Mouse (Mus musculus): ENCODE results near the gene Tnpo1. TPM values are rescaled to one million over a fixed set of nuclear protein-coding genes. Genes with fewer than 3 reads are reported as not detected.
"Not testable (repeated sequence)": the region's sequence is repeated elsewhere in the genome, so short reads cannot be mapped to it uniquely, and the experiment has no call there.

Tnpo1 gene
- polyA plus RNA-seq, 1 experiment from 2014 or later, result 76.8 TPM

DNA sequence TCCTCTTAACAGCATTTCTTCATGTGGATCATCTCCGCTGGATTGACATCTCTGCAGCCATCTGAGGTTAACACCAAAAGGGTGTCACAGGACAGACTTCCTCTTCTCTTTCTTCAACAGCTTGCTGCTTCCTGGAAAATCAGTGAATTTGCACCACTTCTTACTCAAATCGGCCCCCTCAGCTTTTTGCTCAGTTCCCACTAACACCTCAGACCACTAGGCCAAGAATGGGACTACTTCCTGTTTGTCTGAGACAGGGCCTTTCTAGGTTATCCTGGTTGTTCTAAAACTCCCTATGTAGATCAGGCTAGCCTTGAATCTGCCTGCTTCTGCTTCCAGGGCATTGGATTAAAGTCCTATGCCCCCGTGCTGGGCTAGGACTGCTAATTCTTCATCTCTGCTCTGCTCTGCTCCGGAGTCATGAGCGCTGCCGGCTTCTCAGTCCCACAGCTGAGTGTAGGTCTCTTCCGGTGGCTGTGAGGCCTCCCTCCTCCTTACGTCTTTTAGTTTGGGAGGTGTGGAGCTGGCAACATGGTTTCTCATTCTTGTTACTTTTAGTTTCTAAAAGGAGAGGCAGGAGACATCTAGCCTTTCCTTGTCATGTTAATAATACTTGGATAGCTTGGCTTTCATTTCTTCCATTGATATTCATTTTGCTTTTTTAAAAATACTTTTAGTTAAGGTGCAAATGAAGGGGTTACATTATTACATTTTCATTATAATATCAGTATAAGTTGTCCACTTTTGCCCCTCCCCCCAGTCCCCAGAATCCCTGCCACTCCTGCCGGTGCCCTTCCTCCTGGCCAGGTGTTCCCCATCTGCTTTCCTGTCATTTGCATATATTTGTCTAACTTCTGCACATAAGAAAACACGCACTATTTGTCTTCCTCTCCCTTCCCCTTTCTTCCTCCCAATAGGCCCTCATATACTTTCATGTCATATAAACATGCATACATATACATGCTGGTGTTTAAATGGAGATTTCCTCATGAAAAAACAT is 93.4 kb downstream of the Tnpo1 start:
- no peaks in the 10 kb centered on the region for H3K4me1 ChIP-seq (ENCODE audit: control insufficient read depth, insufficient read depth, low read length)
- WGBS, result 78% methylated on average over 10 of the region's 10 CpGs
- no peak for ATAC-seq (ENCODE audit: low FRiP score, low TSS enrichment)
- no peak overlapping the region for H3K27ac ChIP-seq (ENCODE audit: low read depth, low read length)
- no peaks in the 10 kb centered on the region for H3K9me3 ChIP-seq (ENCODE audit: control insufficient read depth, low read length)
- H3K4me3 ChIP-seq (ENCODE audit: low read length), result no peak overlapping the region
- H3K36me3 ChIP-seq (ENCODE audit: control insufficient read depth, insufficient read depth, low read length), result no peaks in the 10 kb centered on the region
- H3K27me3 ChIP-seq (ENCODE audit: control insufficient read depth, insufficient read depth, low read length), result no peaks in the 10 kb centered on the region
- H3K4me2 ChIP-seq (replicated peaks; ENCODE audit: low read depth, low read length), result no peak overlapping the region
- H3K9ac ChIP-seq (ENCODE audit: low read depth, low read length), result no peak overlapping the region

DNA sequence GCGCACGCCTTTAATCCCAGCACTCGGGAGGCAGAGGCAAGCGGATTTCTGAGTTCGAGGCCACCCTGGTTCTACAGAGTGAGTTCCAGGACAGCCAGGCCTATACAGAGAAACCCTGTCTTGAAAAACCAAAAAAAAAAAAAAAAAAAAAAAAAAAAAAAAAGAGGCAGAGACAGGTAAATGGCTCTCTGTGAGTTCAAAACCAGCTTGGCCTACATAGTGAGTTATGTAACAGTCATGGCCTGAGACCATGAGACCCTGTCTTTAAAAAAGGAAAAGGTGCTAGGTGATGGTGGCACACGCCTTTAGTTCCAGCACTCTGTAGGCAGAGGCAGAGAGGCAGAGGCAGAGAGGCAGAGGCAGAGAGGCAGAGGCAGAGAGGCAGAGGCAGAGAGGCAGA is 97.2 kb downstream of the Tnpo1 start:
- H3K4me2 ChIP-seq (replicated peaks; ENCODE audit: low read depth, low read length); H3K4me3 ChIP-seq (ENCODE audit: low read length); ATAC-seq (ENCODE audit: low FRiP score, low TSS enrichment); H3K4me1 ChIP-seq (ENCODE audit: control insufficient read depth, insufficient read depth, low read length); H3K27me3 ChIP-seq (ENCODE audit: control insufficient read depth, insufficient read depth, low read length); H3K36me3 ChIP-seq (ENCODE audit: control insufficient read depth, insufficient read depth, low read length); H3K9me3 ChIP-seq (ENCODE audit: control insufficient read depth, low read length); H3K9ac ChIP-seq (ENCODE audit: low read depth, low read length); H3K27ac ChIP-seq (ENCODE audit: low read depth, low read length): not testable (repeated sequence)
- WGBS, result 96% methylated on average over 6 of the region's 6 CpGs

DNA sequence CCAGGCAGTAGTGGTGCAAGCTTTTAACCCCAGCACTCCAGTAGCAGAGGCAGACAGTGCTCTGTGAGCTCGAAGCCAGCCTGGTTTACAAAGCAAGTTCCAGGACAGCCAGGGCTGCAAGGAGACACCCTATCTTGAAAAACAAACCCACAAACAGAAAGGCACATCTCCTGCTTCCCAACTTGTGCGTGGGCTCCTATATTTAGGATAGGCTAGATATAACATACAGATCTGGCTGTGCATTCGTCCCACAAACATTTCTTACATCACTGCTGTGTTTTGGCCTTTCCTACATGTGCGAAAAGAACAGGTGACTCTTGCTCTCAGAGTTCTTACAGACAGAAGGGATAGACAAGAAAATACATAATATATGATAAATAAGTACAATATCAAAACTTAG is 100.6 kb downstream of the Tnpo1 start:
- ATAC-seq (ENCODE audit: low FRiP score, low TSS enrichment), result no peak
- 86% methylated on average over 4 of the region's 4 CpGs for WGBS

DNA sequence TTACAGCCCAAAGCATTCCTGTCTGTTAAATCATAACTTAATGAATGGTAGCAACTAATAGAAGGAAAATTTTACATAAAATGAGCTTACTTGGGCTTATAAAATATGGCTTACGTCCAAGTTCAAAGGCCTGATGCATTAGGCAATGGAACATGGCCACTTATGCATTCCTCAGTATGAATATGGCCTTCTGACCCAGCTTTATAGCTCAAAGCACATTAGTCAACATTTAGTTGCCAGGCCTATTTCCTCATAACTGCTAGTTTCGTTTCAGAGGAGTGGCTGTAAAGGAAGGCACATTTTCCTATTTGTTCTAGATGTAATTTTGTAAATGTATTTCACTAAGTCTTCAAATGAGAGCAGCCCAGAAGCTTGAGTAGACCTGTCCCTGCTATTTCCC is 107.1 kb downstream of the Tnpo1 start:
- Histone ChIP-seq H3K9me3 (ENCODE audit: control insufficient read depth, low read length) (no peaks in the 10 kb centered on the region), H3K4me3 (ENCODE audit: low read length) (no peak overlapping the region), H3K4me1 (ENCODE audit: control insufficient read depth, insufficient read depth, low read length) (0 out of 2 replicates have a peak, but pooled peaks cover 5% of the 10 kb centered on the region), H3K4me2 (replicated peaks; ENCODE audit: low read depth, low read length) (no peak overlapping the region), H3K9ac (ENCODE audit: low read depth, low read length) (no peak overlapping the region), H3K36me3 (ENCODE audit: control insufficient read depth, insufficient read depth, low read length) (no peaks in the 10 kb centered on the region), H3K27me3 (ENCODE audit: control insufficient read depth, insufficient read depth, low read length) (no peaks in the 10 kb centered on the region), H3K27ac (ENCODE audit: low read depth, low read length) (0 out of 2 replicates have a peak overlapping the region, but pooled peaks have one; percentile 26)
- ATAC-seq (ENCODE audit: low FRiP score, low TSS enrichment), result no peak
- 69% methylated on average over 2 of the region's 2 CpGs for WGBS

More for the DNA sequence above, 100.6 kb downstream of the Tnpo1 start:
- Histone ChIP-seq H3K27me3 (ENCODE audit: control insufficient read depth, insufficient read depth, low read length) (no peaks in the 10 kb centered on the region), H3K4me2 (replicated peaks; ENCODE audit: low read depth, low read length) (no peak overlapping the region), H3K27ac (ENCODE audit: low read depth, low read length) (no peak overlapping the region), H3K9ac (ENCODE audit: low read depth, low read length) (no peak overlapping the region), H3K4me1 (ENCODE audit: control insufficient read depth, insufficient read depth, low read length) (no peaks in the 10 kb centered on the region), H3K9me3 (ENCODE audit: control insufficient read depth, low read length) (no peaks in the 10 kb centered on the region), H3K4me3 (ENCODE audit: low read length) (no peak overlapping the region), H3K36me3 (ENCODE audit: control insufficient read depth, insufficient read depth, low read length) (no peaks in the 10 kb centered on the region)

DNA sequence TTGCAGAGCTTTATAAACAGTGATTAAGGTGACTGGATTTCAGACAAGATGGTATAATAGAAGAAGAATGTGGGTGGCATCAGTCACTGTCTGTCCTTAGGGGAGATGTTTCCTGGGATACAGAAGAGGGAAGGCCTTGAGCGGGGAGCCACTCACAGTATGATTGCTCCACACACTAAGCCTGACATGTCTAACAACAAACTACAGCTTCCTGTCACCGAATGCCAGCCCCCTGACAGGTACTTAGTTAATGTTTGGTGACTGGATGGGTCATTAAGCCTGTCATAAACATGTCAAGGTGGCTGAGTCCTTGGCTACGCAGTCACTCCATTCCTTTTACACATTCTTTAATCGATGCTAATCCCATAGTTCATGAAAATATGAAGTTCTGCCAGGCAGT is 108.0 kb downstream of the Tnpo1 start:
- no peak overlapping the region for H3K4me2 ChIP-seq (replicated peaks; ENCODE audit: low read depth, low read length)
- H3K9me3 ChIP-seq (ENCODE audit: control insufficient read depth, low read length), result no peaks in the 10 kb centered on the region
- H3K4me3 ChIP-seq (ENCODE audit: low read length), result no peak overlapping the region
- no peak for ATAC-seq (ENCODE audit: low FRiP score, low TSS enrichment)
- WGBS, result 51% methylated on average over 4 of the region's 4 CpGs
- H3K9ac ChIP-seq (ENCODE audit: low read depth, low read length), result no peak overlapping the region
- no peaks in the 10 kb centered on the region for H3K27me3 ChIP-seq (ENCODE audit: control insufficient read depth, insufficient read depth, low read length)
- 0 out of 2 replicates have a peak, but pooled peaks cover 9% of the 10 kb centered on the region for H3K4me1 ChIP-seq (ENCODE audit: control insufficient read depth, insufficient read depth, low read length)
- H3K36me3 ChIP-seq (ENCODE audit: control insufficient read depth, insufficient read depth, low read length), result no peaks in the 10 kb centered on the region
- H3K27ac ChIP-seq (ENCODE audit: low read depth, low read length), result no peak overlapping the region

DNA sequence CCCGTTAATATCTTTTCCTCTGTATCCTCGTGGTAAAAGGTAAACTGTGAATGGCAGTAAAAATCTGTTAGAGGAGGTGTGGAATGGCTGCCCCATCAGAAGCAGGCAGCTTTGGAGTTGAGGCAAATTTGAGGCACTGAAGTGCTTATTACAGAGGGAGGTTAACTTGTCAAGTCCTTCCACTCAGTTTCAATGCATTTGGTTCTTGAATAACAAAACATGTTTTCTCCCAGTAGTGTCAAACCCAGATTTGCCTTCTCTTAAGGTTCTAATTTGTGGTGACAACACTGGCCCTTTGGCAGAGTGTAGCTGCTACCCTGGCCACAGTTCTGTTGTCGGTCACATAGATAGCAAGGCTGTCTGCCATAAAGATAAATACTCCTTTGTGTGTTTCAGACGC is 108.4 kb downstream of the Tnpo1 start:
- Histone ChIP-seq H3K4me3 (ENCODE audit: low read length) (no peak overlapping the region), H3K27ac (ENCODE audit: low read depth, low read length) (no peak overlapping the region), H3K9me3 (ENCODE audit: control insufficient read depth, low read length) (no peaks in the 10 kb centered on the region), H3K36me3 (ENCODE audit: control insufficient read depth, insufficient read depth, low read length) (no peaks in the 10 kb centered on the region), H3K9ac (ENCODE audit: low read depth, low read length) (no peak overlapping the region), H3K4me2 (replicated peaks; ENCODE audit: low read depth, low read length) (no peak overlapping the region), H3K27me3 (ENCODE audit: control insufficient read depth, insufficient read depth, low read length) (no peaks in the 10 kb centered on the region), H3K4me1 (ENCODE audit: control insufficient read depth, insufficient read depth, low read length) (0 out of 2 replicates have a peak, but pooled peaks cover 9% of the 10 kb centered on the region)
- WGBS, result 41% methylated on average over 4 of the region's 4 CpGs
- no peak for ATAC-seq (ENCODE audit: low FRiP score, low TSS enrichment)

DNA sequence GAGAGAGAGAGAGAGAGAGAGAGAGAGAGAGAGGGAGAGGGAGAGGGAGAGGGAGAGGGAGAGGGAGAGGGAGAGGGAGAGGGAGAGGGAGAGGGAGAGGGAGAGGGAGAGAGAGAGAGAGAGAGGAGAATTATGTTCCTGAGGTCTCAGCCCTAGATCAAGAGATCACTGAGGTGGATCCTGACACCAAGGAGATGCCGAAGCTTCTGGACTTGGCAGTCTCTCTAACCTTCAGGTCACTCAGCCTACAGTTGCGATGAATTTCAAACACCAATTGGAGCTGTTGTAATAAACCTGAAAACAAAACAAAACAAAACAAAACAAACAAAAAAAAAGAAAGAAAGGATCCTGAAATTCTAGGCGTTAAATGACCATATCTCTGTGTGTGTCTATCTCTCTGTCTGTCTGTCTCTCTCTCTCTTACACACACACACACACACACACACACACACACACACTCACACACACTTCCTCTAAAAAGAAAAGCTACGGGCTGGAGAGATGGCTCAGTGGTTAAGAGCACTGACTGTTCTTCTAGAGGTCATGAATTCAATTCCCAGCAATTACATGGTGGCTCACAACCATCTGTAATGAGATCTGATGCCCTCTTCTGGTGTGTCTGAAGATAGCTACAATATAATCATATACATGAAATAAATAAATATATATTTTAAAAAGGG is 109.1 kb downstream of the Tnpo1 start:
- not testable (repeated sequence) for H3K36me3 ChIP-seq (ENCODE audit: control insufficient read depth, insufficient read depth, low read length); ATAC-seq (ENCODE audit: low FRiP score, low TSS enrichment); H3K27me3 ChIP-seq (ENCODE audit: control insufficient read depth, insufficient read depth, low read length); H3K9me3 ChIP-seq (ENCODE audit: control insufficient read depth, low read length); H3K4me2 ChIP-seq (replicated peaks; ENCODE audit: low read depth, low read length); H3K9ac ChIP-seq (ENCODE audit: low read depth, low read length); H3K4me3 ChIP-seq (ENCODE audit: low read length); H3K4me1 ChIP-seq (ENCODE audit: control insufficient read depth, insufficient read depth, low read length); H3K27ac ChIP-seq (ENCODE audit: low read depth, low read length)
- 60% methylated on average over 4 of the region's 4 CpGs for WGBS

DNA sequence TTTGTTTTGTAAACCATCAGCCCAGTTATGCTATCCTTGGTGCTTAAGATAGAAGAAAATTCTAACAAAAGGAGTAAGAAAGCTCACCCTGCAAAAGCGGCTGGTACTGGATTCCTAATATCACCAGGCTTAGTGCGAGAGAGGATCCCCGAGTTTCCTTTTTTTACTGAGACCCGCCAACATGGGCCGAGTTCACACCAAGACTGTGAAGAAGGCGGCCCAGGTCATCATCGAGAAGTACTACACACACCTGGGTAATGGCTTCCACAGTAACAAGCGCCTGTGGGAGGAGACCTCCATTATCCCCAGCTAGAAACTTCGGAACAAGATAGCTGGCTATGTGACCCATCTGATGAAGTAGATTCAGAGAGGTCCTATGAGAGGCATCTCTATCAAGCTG is 109.6 kb downstream of the Tnpo1 start:
- WGBS, result 75% methylated on average over 9 of the region's 9 CpGs
- no peak overlapping the region for H3K9ac ChIP-seq (ENCODE audit: low read depth, low read length)
- no peak overlapping the region for H3K4me2 ChIP-seq (replicated peaks; ENCODE audit: low read depth, low read length)
- no peaks in the 10 kb centered on the region for H3K27me3 ChIP-seq (ENCODE audit: control insufficient read depth, insufficient read depth, low read length)
- H3K4me1 ChIP-seq (ENCODE audit: control insufficient read depth, insufficient read depth, low read length), result 0 out of 2 replicates have a peak, but pooled peaks cover 9% of the 10 kb centered on the region
- no peak overlapping the region for H3K4me3 ChIP-seq (ENCODE audit: low read length)
- no peaks in the 10 kb centered on the region for H3K9me3 ChIP-seq (ENCODE audit: control insufficient read depth, low read length)
- no peak overlapping the region for H3K27ac ChIP-seq (ENCODE audit: low read depth, low read length)
- H3K36me3 ChIP-seq (ENCODE audit: control insufficient read depth, insufficient read depth, low read length), result no peaks in the 10 kb centered on the region
- ATAC-seq (ENCODE audit: low FRiP score, low TSS enrichment), result no peak
